Mouse (Mus musculus): ENCODE measurements at regions not wholly inside any gene's neighbourhood (a gene's known extent, or its start where the extent isn't known, plus 50 kb on each side); places are given as distances from the start of the nearest gene placed in this dataset.
"Not testable (repeated sequence)": the region's sequence is repeated elsewhere in the genome, so short reads cannot be mapped to it uniquely, and the experiment has no call there.

DNA sequence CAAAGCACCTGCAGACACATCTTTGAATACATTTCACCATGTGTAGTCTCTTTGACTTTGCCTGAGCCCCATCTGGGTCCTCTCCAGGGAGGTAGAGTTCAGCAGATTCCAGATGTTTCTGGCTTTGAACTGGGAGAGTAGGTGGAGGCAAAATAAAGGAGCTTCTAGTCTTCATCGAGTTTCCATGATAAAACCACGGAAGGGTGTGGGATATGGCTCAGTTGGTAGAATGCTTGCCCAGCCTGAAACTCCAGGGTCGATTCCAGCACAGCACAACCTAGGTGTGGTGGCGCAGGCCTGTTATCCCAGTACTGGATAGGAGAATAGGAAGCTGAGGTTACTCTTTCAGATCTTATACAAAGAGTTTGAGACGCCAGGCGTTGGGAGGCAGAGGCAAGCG is 96.2 kb upstream of the Smlr1 start:
- Histone ChIP-seq H3K9me3 (replicated peaks; ENCODE audit: low read length) (no peaks in the 10 kb centered on the region), H3K4me3 (replicated peaks in 1 of 3; ENCODE audit: low read depth in 2 of 3, low read length in 2 of 3, poor library complexity in 1 of 3) (no peak overlapping the region), H3K27ac (ENCODE audit: insufficient read depth, low read depth) (no peak overlapping the region), H3K79me2 (replicated peaks; ENCODE audit: control insufficient read depth, extremely low read depth, insufficient read depth, poor library complexity, severe bottlenecking) (no peaks in the 10 kb centered on the region), H3K36me3 (replicated peaks in 1 of 2; ENCODE audit: control insufficient read depth in 1 of 2, insufficient read depth in 1 of 2, low read length in 1 of 2) (no peaks in the 10 kb centered on the region), H3K4me2 (ENCODE audit: insufficient read depth, low read depth, poor library complexity, severe bottlenecking) (no peak overlapping the region), H3K4me1 (ENCODE audit: control insufficient read depth in 1 of 2, insufficient read depth in 2 of 2) (no peaks in the 10 kb centered on the region), H3K9ac (ENCODE audit: insufficient read depth, low read depth) (no peak overlapping the region), H3K27me3 (replicated peaks) (no peaks in the 10 kb centered on the region)
- no peak for DNase-seq (ENCODE audit: extremely low read depth)
- no peak for TF ChIP-seq MAX (IDR thresholded peaks at IDR 0.05; ENCODE audit: low read length)
- no peak for TF ChIP-seq TCF12 (IDR thresholded peaks at IDR 0.05; ENCODE audit: low read depth, low read length)
- dilution Hi-C loops (cut with MboI; ENCODE audit: extremely low pct_ligation_motif_present, extremely low pct_unique_long_range_greater_than_20kb, low sequenced_read_pairs) (no loop called here), in situ Hi-C loops (cut with MboI; ENCODE audit: low pct_ligation_motif_present, low pct_unique_long_range_greater_than_20kb, low sequenced_read_pairs) (no loop called here)

- Histone ChIP-seq H3K27me3 (replicated peaks) (no peaks in the 10 kb centered on the region), H3K4me2 (ENCODE audit: insufficient read depth, low read depth, poor library complexity, severe bottlenecking) (no peak overlapping the region), H3K9ac (ENCODE audit: insufficient read depth, low read depth) (no peak overlapping the region), H3K36me3 (replicated peaks in 1 of 2; ENCODE audit: control insufficient read depth in 1 of 2, insufficient read depth in 1 of 2, low read length in 1 of 2) (no peaks in the 10 kb centered on the region), H3K4me1 (ENCODE audit: control insufficient read depth in 1 of 2, insufficient read depth in 2 of 2) (no peaks in the 10 kb centered on the region), H3K9me3 (replicated peaks; ENCODE audit: low read length) (no peaks in the 10 kb centered on the region), H3K27ac (ENCODE audit: insufficient read depth, low read depth) (no peak overlapping the region), H3K79me2 (replicated peaks; ENCODE audit: control insufficient read depth, extremely low read depth, insufficient read depth, poor library complexity, severe bottlenecking) (no peaks in the 10 kb centered on the region), H3K4me3 (replicated peaks in 1 of 3; ENCODE audit: low read depth in 2 of 3, low read length in 2 of 3, poor library complexity in 1 of 3) (no peak overlapping the region)
- no peak for TF ChIP-seq HCFC1 (IDR thresholded peaks at IDR 0.05; ENCODE audit: low read depth, low read length)
- no peak for TF ChIP-seq E2F4 (IDR thresholded peaks at IDR 0.05; ENCODE audit: insufficient replicate concordance, low read depth, low read length)
- dilution Hi-C loops (cut with MboI; ENCODE audit: extremely low pct_ligation_motif_present, extremely low pct_unique_long_range_greater_than_20kb, low sequenced_read_pairs): no loop called here
- in situ Hi-C loops (cut with MboI; ENCODE audit: low pct_ligation_motif_present, low pct_unique_long_range_greater_than_20kb, low sequenced_read_pairs): no loop called here
- no peak for DNase-seq (ENCODE audit: extremely low read depth)
Observed at GRCm38 (mm10) chr10:25622585-25622984, 86.5 kb upstream of the Smlr1 start.

DNA sequence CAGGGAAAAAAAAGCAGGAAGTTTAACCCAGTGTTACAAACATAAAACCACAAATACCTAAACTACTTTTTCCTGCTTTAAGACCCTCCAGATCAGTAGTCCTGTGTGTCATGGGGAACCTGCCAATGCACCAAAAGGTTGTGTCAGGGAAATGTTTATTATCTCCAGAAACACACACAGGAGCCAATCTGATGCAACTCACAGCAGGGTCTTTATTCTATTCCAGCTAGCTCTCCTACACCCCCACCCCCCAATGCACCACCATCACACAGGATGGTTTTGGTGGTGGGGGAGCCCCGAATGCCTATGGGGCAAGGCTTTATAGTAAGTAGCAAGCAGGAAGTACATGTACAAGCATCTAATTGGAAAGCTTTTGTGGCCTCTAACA is 85.7 kb upstream of the Smlr1 start:
- H3K4me1 ChIP-seq (ENCODE audit: control insufficient read depth in 1 of 2, insufficient read depth in 2 of 2); H3K4me3 ChIP-seq (replicated peaks in 1 of 3; ENCODE audit: low read depth in 2 of 3, low read length in 2 of 3, poor library complexity in 1 of 3); H3K27ac ChIP-seq (ENCODE audit: insufficient read depth, low read depth); in situ Hi-C loops (cut with MboI; ENCODE audit: low pct_ligation_motif_present, low pct_unique_long_range_greater_than_20kb, low sequenced_read_pairs); H3K4me2 ChIP-seq (ENCODE audit: insufficient read depth, low read depth, poor library complexity, severe bottlenecking); H3K9me3 ChIP-seq (replicated peaks; ENCODE audit: low read length); H3K79me2 ChIP-seq (replicated peaks; ENCODE audit: control insufficient read depth, extremely low read depth, insufficient read depth, poor library complexity, severe bottlenecking); dilution Hi-C loops (cut with MboI; ENCODE audit: extremely low pct_ligation_motif_present, extremely low pct_unique_long_range_greater_than_20kb, low sequenced_read_pairs); H3K27me3 ChIP-seq (replicated peaks); DNase-seq (ENCODE audit: extremely low read depth); H3K36me3 ChIP-seq (replicated peaks in 1 of 2; ENCODE audit: control insufficient read depth in 1 of 2, insufficient read depth in 1 of 2, low read length in 1 of 2); H3K9ac ChIP-seq (ENCODE audit: insufficient read depth, low read depth): not testable (repeated sequence)

GRCm38 (mm10) chr10:25620939-25621746 is 85.1 kb upstream of the Smlr1 start:
- no peaks in the 10 kb centered on the region for H3K79me2 ChIP-seq (replicated peaks; ENCODE audit: control insufficient read depth, extremely low read depth, insufficient read depth, poor library complexity, severe bottlenecking)
- in situ Hi-C loops (cut with MboI; ENCODE audit: low pct_ligation_motif_present, low pct_unique_long_range_greater_than_20kb, low sequenced_read_pairs) (no loop called here), dilution Hi-C loops (cut with MboI; ENCODE audit: extremely low pct_ligation_motif_present, extremely low pct_unique_long_range_greater_than_20kb, low sequenced_read_pairs) (no loop called here)
- no peaks in the 10 kb centered on the region for H3K36me3 ChIP-seq (replicated peaks in 1 of 2; ENCODE audit: control insufficient read depth in 1 of 2, insufficient read depth in 1 of 2, low read length in 1 of 2)
- H3K4me2 ChIP-seq (ENCODE audit: insufficient read depth, low read depth, poor library complexity, severe bottlenecking): no peak overlapping the region
- peak; percentile 15 for DNase-seq (ENCODE audit: extremely low read depth)
- TF ChIP-seq SMC3 (IDR thresholded peaks at IDR 0.05; ENCODE audit: low read depth, low read length) (0 out of 2 replicates have a peak, but pooled peaks have one; percentile 28), RAD21 (IDR thresholded peaks at IDR 0.05; ENCODE audit: low read depth, low read length) (peak; percentile 34), CTCF (conservative IDR thresholded peaks at IDR 0.05 in 1 of 2, IDR thresholded peaks at IDR 0.05 in 1 of 2; ENCODE audit: low read depth in 2 of 2, low read length in 2 of 2) (peak in 1 of 2 experiments; percentile 52; a peak in 2 of 4 replicates), ZNF384 (IDR thresholded peaks at IDR 0.05; ENCODE audit: low read depth, low read length) (peak; percentile 67), MAX (IDR thresholded peaks at IDR 0.05; ENCODE audit: low read length) (no peak), CHD1 (IDR thresholded peaks at IDR 0.05; ENCODE audit: low read depth, low read length) (no peak)
- H3K27me3 ChIP-seq (replicated peaks): no peaks in the 10 kb centered on the region
- no peaks in the 10 kb centered on the region for H3K9me3 ChIP-seq (replicated peaks; ENCODE audit: low read length)
- no peak overlapping the region for H3K27ac ChIP-seq (ENCODE audit: insufficient read depth, low read depth)
- H3K9ac ChIP-seq (ENCODE audit: insufficient read depth, low read depth): no peak overlapping the region
- no peak overlapping the region for H3K4me3 ChIP-seq (replicated peaks in 1 of 3; ENCODE audit: low read depth in 2 of 3, low read length in 2 of 3, poor library complexity in 1 of 3)
- H3K4me1 ChIP-seq (ENCODE audit: control insufficient read depth in 1 of 2, insufficient read depth in 2 of 2): no peaks in the 10 kb centered on the region
